Mouse (Mus musculus): ENCODE measurements around the gene Mup19.
"Not testable (repeated sequence)": the region's sequence is repeated elsewhere in the genome, so short reads cannot be mapped to it uniquely, and the experiment has no call there.

The Mup19 gene

GRCm38 (mm10) chr4:61782169-61782568 lies at the start of gene Mup19:
TSS of gene Mup19 (minus strand) at chr4:61782269.
- not testable (repeated sequence) for DNase-seq

DNA sequence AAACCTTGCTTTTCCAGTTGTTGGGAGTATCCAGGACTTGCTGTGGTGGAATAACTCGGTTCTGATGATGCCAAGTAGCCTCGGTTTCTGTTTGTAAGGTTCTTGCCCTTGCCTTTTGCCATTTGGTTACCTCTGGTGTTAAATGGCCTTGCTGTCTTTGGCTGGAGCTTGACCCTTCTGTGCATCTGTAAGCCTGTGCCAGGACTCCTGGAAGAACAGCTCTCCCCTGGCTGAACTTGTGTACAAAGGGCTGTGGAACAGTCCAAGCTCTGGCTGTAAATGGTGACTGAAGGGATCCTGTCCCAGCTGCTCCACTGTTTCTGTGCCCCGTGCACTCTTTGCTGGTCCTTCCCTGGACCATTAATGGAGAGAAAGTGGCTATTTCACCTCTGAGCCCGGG lies 47.1 kb upstream of the Mup19 start:
- no peak for DNase-seq

DNA sequence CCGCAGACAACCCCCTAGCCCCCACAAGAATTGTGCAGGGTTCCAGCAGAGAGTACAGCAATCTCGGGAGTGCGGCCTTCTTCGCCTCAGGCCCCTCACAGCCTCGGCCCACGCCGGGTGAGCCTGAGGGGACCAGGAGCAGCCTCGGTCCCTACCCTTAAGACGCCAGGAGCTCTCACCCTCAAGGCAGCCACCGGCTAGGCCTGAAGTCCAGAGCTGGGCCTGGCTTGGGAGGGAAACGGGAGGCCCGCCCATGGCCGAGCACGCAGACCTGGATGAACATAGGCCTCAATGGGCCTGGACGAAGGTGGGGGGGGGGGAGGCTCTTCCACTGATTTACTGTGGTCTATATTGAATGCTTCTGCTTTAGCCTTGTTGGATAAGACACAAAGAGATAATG lies 41.1 kb upstream of the Mup19 start:
- no peak for DNase-seq

GRCm38 (mm10) chr4:61822541-61822940 lies 40.5 kb upstream of the Mup19 start:
- DNase-seq = peak; percentile 23

GRCm38 (mm10) chr4:61815602-61816001 lies 33.5 kb upstream of the Mup19 start:
- no peak for DNase-seq

DNA sequence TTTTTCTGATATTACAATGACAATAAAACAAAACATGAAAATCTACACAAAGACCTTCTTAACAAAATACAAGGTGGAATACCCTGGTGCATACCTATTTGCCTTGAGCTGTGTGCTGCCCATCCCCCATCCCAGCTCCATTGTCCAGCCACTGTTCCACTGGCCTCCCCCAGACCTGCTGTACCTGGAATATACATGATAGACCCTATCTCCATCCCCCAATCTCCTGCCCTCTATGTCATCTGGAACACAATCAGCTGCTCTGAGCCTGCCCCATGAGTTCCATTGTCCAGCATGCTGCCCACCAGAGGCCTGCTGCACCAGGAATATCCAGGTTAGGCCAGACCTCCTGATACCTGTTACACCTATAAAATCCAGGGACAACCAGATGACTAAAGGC lies 31.4 kb upstream of the Mup19 start:
- no peak for DNase-seq

- peak; percentile 51 for DNase-seq
These were observed 29.1 kb upstream of the Mup19 start for GRCm38 (mm10) chr4:61811193-61811592.

GRCm38 (mm10) chr4:61808926-61809325 lies 26.9 kb upstream of the Mup19 start:
- DNase-seq = peak; percentile 69

GRCm38 (mm10) chr4:61789699-61790098 lies 7.6 kb upstream of the Mup19 start:
- DNase-seq = not testable (repeated sequence)

GRCm38 (mm10) chr4:61784231-61784630 lies 2.2 kb upstream of the Mup19 start:
- DNase-seq = not testable (repeated sequence)

Measured in kidney, adult 11 months (tissue).